Mouse (Mus musculus) lung, embryonic 14.5 days (tissue): ENCODE data around the gene Ccnk. TPM values are rescaled to one million over a fixed set of nuclear protein-coding genes. Genes with fewer than 3 reads are reported as not detected.

Source experiments
- ATAC-seq: fragments of 200-750 bp; cut with Nextera tagmentation; 2 replicates; pipeline ENCODE4 v1.8.0; 2017; ENCODE audit warnings: mild to moderate bottlenecking, moderate TSS enrichment, moderate library complexity; ENCODE audit not compliant: insufficient read depth
- DNase-seq: peaks from one replicate; pipeline ENCODE4 v3.0.0-alpha.2; 2015
- H3K27ac ChIP-seq: fragments of 300-500 bp; sonication (generic); 2 replicates; pipeline ENCODE4 v1.5.1; 2014; ENCODE audit warnings: low read depth, mild to moderate bottlenecking, moderate library complexity
- H3K27me3 ChIP-seq: fragments of 300-500 bp; sonication (generic); 2 replicates; pipeline ENCODE4 v1.6.1; 2014; ENCODE audit warnings: low read length, control low read depth; ENCODE audit not compliant: insufficient read depth
- H3K36me3 ChIP-seq: fragments of 300-500 bp; sonication (generic); 2 replicates; pipeline ENCODE4 v1.6.1; 2014; ENCODE audit warnings: control low read depth; ENCODE audit not compliant: insufficient read depth
- H3K4me1 ChIP-seq: fragments of 300-500 bp; sonication (generic); 2 replicates; pipeline ENCODE4 v1.6.1; 2014; ENCODE audit warnings: antibody characterized with exemption, control low read depth; ENCODE audit not compliant: insufficient read depth
- H3K4me2 ChIP-seq: fragments of 300-500 bp; sonication (generic); 2 replicates; pipeline ENCODE4 v1.6.1; 2014; ENCODE audit warnings: mild to moderate bottlenecking
- H3K4me3 ChIP-seq: fragments of 300-500 bp; sonication (generic); 2 replicates; pipeline ENCODE4 v1.5.1; 2014; ENCODE audit warnings: low read depth, low read length
- H3K9ac ChIP-seq: fragments of 300-500 bp; sonication (generic); 2 replicates; pipeline ENCODE4 v1.6.1; 2014
- H3K9me3 ChIP-seq: fragments of 300-500 bp; sonication (generic); 2 replicates; pipeline ENCODE4 v1.6.1; 2016; ENCODE audit warnings: low read depth, low read length, control low read depth
- CTCF ChIP-seq: IDR thresholded peaks from 2 replicates; pipeline ENCODE4 v1.5.1; 2016; ENCODE audit warnings: antibody characterized with exemption, low read depth
- WGBS: fragments of 180-500 bp; shearing (Covaris S2); extraction: QIAGEN DNeasy Blood & Tissue Kit; methylation state at CpG from one replicate; pipeline ENCODE4 v1.1.7; 2014; 5-methylcytosine and 5-hydroxymethylcytosine counted together
- polyA plus RNA-seq: library from polyadenylated mRNA; unstranded; fragments of >200 nt; fragmentation: Nextera tagmentation; extraction: Ambion mirVana; gene quantifications from 2 replicates; pipeline ENCODE4 v1.2.1, GENCODE M21; 2014

Ccnk gene
- polyA plus RNA-seq, 1 experiment from 2014 or later: 5.3 TPM

- no peak overlapping the region for H3K9ac ChIP-seq
- WGBS: 90% methylated on average over 5 of the region's 5 CpGs
- H3K4me3 ChIP-seq: no peak overlapping the region
- H3K27ac ChIP-seq: no peak overlapping the region
- no peak overlapping the region for H3K4me2 ChIP-seq
- no peaks in the 10 kb centered on the region for H3K4me1 ChIP-seq
- no peak for DNase-seq
- H3K9me3 ChIP-seq: no peaks in the 10 kb centered on the region
- H3K27me3 ChIP-seq: no peaks in the 10 kb centered on the region
- peaks cover 95% of the 10 kb centered on the region for H3K36me3 ChIP-seq
- ATAC-seq: no peak
- no peak for TF ChIP-seq CTCF
Observed at GRCm38 (mm10) chr12:108193878-108194277, 14.5 kb downstream of the Ccnk start.

GRCm38 (mm10) chr12:108195761-108196160, 16.4 kb downstream of the Ccnk start:
- TF ChIP-seq CTCF: no peak
- no peak overlapping the region for H3K9ac ChIP-seq
- no peaks in the 10 kb centered on the region for H3K27me3 ChIP-seq
- no peak overlapping the region for H3K4me3 ChIP-seq
- H3K27ac ChIP-seq: no peak overlapping the region
- DNase-seq (no peak), ATAC-seq (no peak)
- peaks cover 97% of the 10 kb centered on the region for H3K36me3 ChIP-seq
- H3K4me1 ChIP-seq: no peaks in the 10 kb centered on the region
- H3K9me3 ChIP-seq: no peaks in the 10 kb centered on the region
- no peak overlapping the region for H3K4me2 ChIP-seq
- 94% methylated on average over 11 of the region's 11 CpGs for WGBS

GRCm38 (mm10) chr12:108198447-108198846, 19.1 kb downstream of the Ccnk start:
- no peak overlapping the region for H3K9ac ChIP-seq
- H3K9me3 ChIP-seq: no peaks in the 10 kb centered on the region
- no peaks in the 10 kb centered on the region for H3K4me1 ChIP-seq
- no peaks in the 10 kb centered on the region for H3K27me3 ChIP-seq
- no peak overlapping the region for H3K4me3 ChIP-seq
- 87% methylated on average over 4 of the region's 4 CpGs for WGBS
- no peak overlapping the region for H3K27ac ChIP-seq
- no peak for DNase-seq
- peaks cover 98% of the 10 kb centered on the region for H3K36me3 ChIP-seq
- ATAC-seq: no peak
- no peak overlapping the region for H3K4me2 ChIP-seq
- TF ChIP-seq CTCF: no peak

- Histone ChIP-seq H3K4me3 (no peak overlapping the region), H3K36me3 (peaks cover 97% of the 10 kb centered on the region), H3K9me3 (no peaks in the 10 kb centered on the region), H3K9ac (no peak overlapping the region), H3K4me1 (no peaks in the 10 kb centered on the region), H3K4me2 (no peak overlapping the region), H3K27ac (no peak overlapping the region), H3K27me3 (no peaks in the 10 kb centered on the region)
- 81% methylated on average over 1 of the region's 1 CpGs for WGBS
- DNase-seq (no peak), ATAC-seq (no peak)
- TF ChIP-seq CTCF: no peak
Observed at GRCm38 (mm10) chr12:108200094-108200493, 20.7 kb downstream of the Ccnk start.

GRCm38 (mm10) chr12:108203895-108204294, 24.5 kb downstream of the Ccnk start:
- Histone ChIP-seq H3K4me2 (no peak overlapping the region), H3K4me3 (no peak overlapping the region), H3K9ac (no peak overlapping the region), H3K4me1 (no peaks in the 10 kb centered on the region), H3K36me3 (peaks cover 73% of the 10 kb centered on the region), H3K9me3 (no peaks in the 10 kb centered on the region), H3K27me3 (no peaks in the 10 kb centered on the region), H3K27ac (no peak overlapping the region)
- no peak for TF ChIP-seq CTCF
- 73% methylated on average over 8 of the region's 8 CpGs for WGBS
- ATAC-seq (no peak), DNase-seq (no peak)

- DNase-seq: no peak
- H3K36me3 ChIP-seq: peaks cover 62% of the 10 kb centered on the region
Observed at GRCm38 (mm10) chr12:108204978-108205377, 25.6 kb downstream of the Ccnk start.

GRCm38 (mm10) chr12:108206641-108207040, 27.3 kb downstream of the Ccnk start:
- Histone ChIP-seq H3K4me1 (no peaks in the 10 kb centered on the region), H3K9me3 (no peaks in the 10 kb centered on the region), H3K27ac (no peak overlapping the region), H3K4me2 (no peak overlapping the region), H3K4me3 (no peak overlapping the region), H3K9ac (no peak overlapping the region), H3K27me3 (no peaks in the 10 kb centered on the region), H3K36me3 (peaks cover 46% of the 10 kb centered on the region)
- peak; percentile 64 for ATAC-seq
- peak; percentile 94 for TF ChIP-seq CTCF
- 11% methylated on average over 5 of the region's 5 CpGs for WGBS
- DNase-seq: peak; percentile 91

More at GRCm38 (mm10) chr12:108204978-108205377, 25.6 kb downstream of the Ccnk start:
- Histone ChIP-seq H3K27ac (no peak overlapping the region), H3K27me3 (no peaks in the 10 kb centered on the region), H3K4me3 (no peak overlapping the region), H3K4me1 (no peaks in the 10 kb centered on the region), H3K4me2 (no peak overlapping the region), H3K9ac (no peak overlapping the region), H3K9me3 (no peaks in the 10 kb centered on the region)
- 80% methylated on average over 12 of the region's 12 CpGs for WGBS
- ATAC-seq: no peak
- TF ChIP-seq CTCF: no peak

- ATAC-seq (no peak), DNase-seq (no peak)
- 86% methylated on average over 9 of the region's 9 CpGs for WGBS
- Histone ChIP-seq H3K27me3 (no peaks in the 10 kb centered on the region), H3K9me3 (no peaks in the 10 kb centered on the region), H3K4me3 (no peak overlapping the region), H3K9ac (no peak overlapping the region), H3K4me1 (peaks cover 5% of the 10 kb centered on the region), H3K36me3 (peaks cover 31% of the 10 kb centered on the region), H3K4me2 (no peak overlapping the region), H3K27ac (no peak overlapping the region)
- no peak for TF ChIP-seq CTCF
Observed at GRCm38 (mm10) chr12:108208216-108208615, 28.8 kb downstream of the Ccnk start.
